Mouse (Mus musculus) neural tube, embryonic 12.5 days (tissue): Measurements from ENCODE around the gene Mfsd6l. TPM values are rescaled to one million over a fixed set of nuclear protein-coding genes. Genes with fewer than 3 reads are reported as not detected.
A peak's percentile ranks its signal among the peaks of the same experiment; 100 is the strongest.

Experiments used
- ATAC-seq: fragments of 200-750 bp; cut with Nextera tagmentation; 2 replicates; pipeline ENCODE4 v1.8.0; 2017; ENCODE audit warnings: low read depth, mild to moderate bottlenecking, moderate TSS enrichment, moderate library complexity; ENCODE audit not compliant: low FRiP score
- H3K27ac ChIP-seq: fragments of 300-500 bp; sonication (generic); 2 replicates; pipeline ENCODE4 v1.5.1; 2016
- H3K27me3 ChIP-seq: fragments of 300-500 bp; sonication (generic); replicated peaks from 2 replicates; pipeline ENCODE4 v1.6.1; 2016; ENCODE audit warnings: mild to moderate bottlenecking
- H3K36me3 ChIP-seq: fragments of 300-500 bp; sonication (generic); 2 replicates; pipeline ENCODE4 v1.6.1; 2016; ENCODE audit warnings: mild to moderate bottlenecking
- H3K4me1 ChIP-seq: fragments of 300-500 bp; sonication (generic); 2 replicates; pipeline ENCODE4 v1.6.1; 2016
- H3K4me2 ChIP-seq: fragments of 300-500 bp; sonication (generic); replicated peaks from 2 replicates; pipeline ENCODE4 v1.6.1; 2016; ENCODE audit warnings: mild to moderate bottlenecking
- H3K4me3 ChIP-seq: fragments of 300-500 bp; sonication (generic); 2 replicates; pipeline ENCODE4 v1.5.1; 2016
- H3K9ac ChIP-seq: fragments of 300-500 bp; sonication (generic); 2 replicates; pipeline ENCODE4 v1.6.1; 2016; ENCODE audit warnings: mild to moderate bottlenecking
- H3K9me3 ChIP-seq: fragments of 300-500 bp; sonication (generic); 2 replicates; pipeline ENCODE4 v1.6.1; 2016; ENCODE audit warnings: mild to moderate bottlenecking
- WGBS: fragments of 180-500 bp; shearing (Covaris S2); methylation state at CpG from one replicate; pipeline ENCODE4 v1.1.7; 2016; 5-methylcytosine and 5-hydroxymethylcytosine counted together
- polyA plus RNA-seq: library from polyadenylated mRNA; unstranded; fragments of >200 nt; fragmentation: Nextera tagmentation; extraction: Ambion mirVana; gene quantifications from 2 replicates; pipeline ENCODE4 v1.2.1, GENCODE M21; 2016

Mfsd6l gene
- not detected in 2 replicates for polyA plus RNA-seq

DNA sequence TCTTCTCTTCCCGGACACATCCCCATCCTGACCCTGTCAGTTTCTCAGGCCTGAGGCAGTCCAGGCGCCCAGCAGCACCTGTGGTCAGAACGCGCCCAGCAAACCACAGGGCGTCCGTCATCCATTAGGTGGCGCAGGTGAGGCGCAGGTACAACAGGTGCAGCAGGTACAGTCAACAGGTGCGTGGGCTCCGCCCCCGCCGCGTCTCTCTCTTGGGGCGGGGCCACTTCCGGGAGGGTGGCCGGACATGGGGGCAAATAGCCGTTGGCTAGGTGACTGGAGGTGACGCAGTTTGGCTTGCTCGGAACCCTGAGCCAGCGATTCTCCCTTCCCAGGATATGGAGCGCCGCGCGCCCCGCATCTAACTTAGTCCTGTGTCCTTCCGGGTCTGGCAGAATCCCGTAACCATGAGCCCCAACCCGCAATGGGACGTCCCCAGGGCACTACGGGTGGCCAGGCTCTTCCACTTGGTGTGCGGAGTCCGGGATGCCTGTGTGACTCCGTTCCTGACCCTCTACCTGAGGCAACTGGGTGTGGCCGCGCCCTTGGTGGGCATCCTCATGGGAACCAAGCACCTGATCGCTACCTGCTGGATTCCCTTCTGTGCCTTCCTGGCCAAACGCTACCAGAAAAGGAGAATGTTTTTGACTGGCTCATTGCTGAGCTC lies at the start of gene Mfsd6l:
Gene Mfsd6l, plus strand, starts transcription at position 269 of the 667 bp plus-strand sequence.
- no peak within 1 kb of the TSS for H3K9ac ChIP-seq
- no peaks in the 10 kb centered on the region for H3K36me3 ChIP-seq
- WGBS, result 6% methylated on average over 37 of the region's 37 CpGs
- no peak within 1 kb of the TSS for H3K27ac ChIP-seq
- no peak within 1 kb of the TSS for H3K4me3 ChIP-seq
- H3K4me1 ChIP-seq, result peaks cover 5% of the 10 kb centered on the region; the same call in 1 of the 2 replicates
- ATAC-seq, result no peak
- H3K4me2 ChIP-seq, result peak within 1 kb of the TSS; percentile 49
- H3K27me3 ChIP-seq, result peaks cover 7% of the 10 kb centered on the region
- H3K9me3 ChIP-seq, result no peaks in the 10 kb centered on the region

DNA sequence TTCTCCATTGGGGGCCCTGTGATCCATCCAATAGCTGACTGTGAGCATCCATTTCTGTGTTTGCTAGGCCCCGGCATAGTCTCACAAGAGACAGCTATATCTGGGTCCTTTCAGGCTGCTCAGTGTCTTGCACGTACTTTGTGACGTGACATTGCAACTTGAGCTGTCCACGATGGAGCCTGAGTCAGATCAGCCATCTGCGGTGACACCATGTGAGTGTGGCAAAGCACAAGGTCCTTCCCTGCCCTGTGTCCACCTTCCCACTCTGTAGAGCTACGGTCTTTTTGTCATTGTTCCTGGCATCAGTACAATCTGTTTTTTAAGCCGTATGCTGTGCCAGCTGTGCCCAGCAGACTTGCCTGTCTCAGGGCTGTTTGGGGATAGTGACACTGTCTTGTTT lies 48.7 kb upstream of the Mfsd6l start:
- no peak overlapping the region for H3K4me3 ChIP-seq
- H3K4me2 ChIP-seq, result no peak overlapping the region
- WGBS, result 93% methylated on average over 7 of the region's 7 CpGs

DNA sequence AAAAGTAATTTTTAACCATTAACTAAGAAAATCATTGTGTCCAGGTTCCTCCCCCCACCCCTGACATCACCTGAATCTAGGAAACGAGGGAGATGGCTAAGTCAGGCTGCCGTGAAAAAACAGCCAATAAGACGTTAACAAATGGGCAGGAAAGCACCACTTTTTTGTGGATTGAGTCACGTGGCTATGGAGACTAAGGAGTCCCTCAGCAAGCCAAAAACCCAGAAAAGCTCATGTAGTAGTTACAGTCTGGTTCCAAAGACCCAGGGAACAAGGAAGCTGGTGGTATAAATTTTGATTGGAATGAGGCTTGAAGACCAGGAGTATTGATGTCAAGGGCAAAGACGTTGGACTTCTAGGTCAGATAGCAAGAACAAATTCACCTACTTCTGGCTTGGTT lies 47.4 kb upstream of the Mfsd6l start:
- Histone ChIP-seq H3K36me3 (no peaks in the 10 kb centered on the region), H3K4me1 (no peaks in the 10 kb centered on the region), H3K27ac (no peak overlapping the region), H3K27me3 (no peaks in the 10 kb centered on the region), H3K4me3 (no peak overlapping the region), H3K9ac (no peak overlapping the region), H3K9me3 (no peaks in the 10 kb centered on the region), H3K4me2 (no peak overlapping the region)
- ATAC-seq, result no peak
- WGBS, result 73% methylated on average over 5 of the region's 5 CpGs

More for the DNA sequence above, 48.7 kb upstream of the Mfsd6l start:
- H3K9me3 ChIP-seq, result no peaks in the 10 kb centered on the region
- no peak overlapping the region for H3K27ac ChIP-seq
- H3K4me1 ChIP-seq, result no peaks in the 10 kb centered on the region
- H3K9ac ChIP-seq, result no peak overlapping the region
- H3K27me3 ChIP-seq, result no peaks in the 10 kb centered on the region
- no peak for ATAC-seq
- H3K36me3 ChIP-seq, result no peaks in the 10 kb centered on the region

DNA sequence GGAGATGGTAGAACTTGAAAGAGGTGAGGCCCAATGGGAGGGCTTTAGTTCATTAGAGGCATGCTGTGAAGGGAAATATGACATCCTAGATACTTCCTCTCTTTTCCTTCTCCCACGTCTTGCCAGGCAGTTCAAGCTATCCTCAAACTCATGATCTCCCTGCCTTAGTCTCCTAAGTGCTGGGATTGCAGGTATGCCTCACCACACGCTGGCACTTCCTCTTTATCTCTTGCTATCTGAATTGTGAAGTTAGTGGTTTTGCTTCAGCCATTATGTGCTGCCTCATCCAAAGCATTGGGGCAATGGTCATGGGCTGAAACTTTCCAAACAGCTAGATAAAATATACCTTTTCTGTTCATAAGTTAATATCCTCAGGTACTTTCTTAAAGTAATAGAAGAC lies 46.8 kb upstream of the Mfsd6l start:
- H3K9ac ChIP-seq, result no peak overlapping the region
- no peaks in the 10 kb centered on the region for H3K36me3 ChIP-seq
- ATAC-seq, result no peak
- no peaks in the 10 kb centered on the region for H3K27me3 ChIP-seq
- no peak overlapping the region for H3K27ac ChIP-seq
- 62% methylated on average over 2 of the region's 2 CpGs for WGBS
- H3K4me3 ChIP-seq, result no peak overlapping the region
- H3K9me3 ChIP-seq, result no peaks in the 10 kb centered on the region
- H3K4me1 ChIP-seq, result no peaks in the 10 kb centered on the region
- no peak overlapping the region for H3K4me2 ChIP-seq

DNA sequence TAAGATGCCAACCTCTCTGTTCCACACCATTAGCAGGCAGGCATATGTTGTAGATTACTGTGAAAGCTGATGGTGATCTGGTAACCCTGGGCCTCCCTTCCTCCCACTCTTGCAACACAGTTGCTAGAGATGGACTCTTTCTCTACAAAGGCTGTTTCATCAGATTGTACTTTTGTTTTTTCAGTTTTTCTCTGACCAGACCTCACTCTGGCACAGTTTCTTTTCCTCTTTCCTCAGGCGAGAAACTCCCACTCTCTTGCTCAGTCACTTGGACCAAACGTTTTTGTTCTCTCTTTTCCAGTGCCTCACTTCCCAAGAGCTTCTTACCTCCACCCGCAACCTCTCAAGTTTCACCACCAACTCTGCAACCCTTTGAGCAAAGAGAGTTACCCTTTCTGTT lies 42.0 kb upstream of the Mfsd6l start:
- no peaks in the 10 kb centered on the region for H3K4me1 ChIP-seq
- H3K4me2 ChIP-seq, result no peak overlapping the region
- WGBS, result 45% methylated on average over 3 of the region's 3 CpGs
- H3K36me3 ChIP-seq, result no peaks in the 10 kb centered on the region
- H3K9ac ChIP-seq, result no peak overlapping the region
- H3K9me3 ChIP-seq, result no peaks in the 10 kb centered on the region
- no peak for ATAC-seq
- H3K4me3 ChIP-seq, result no peak overlapping the region
- no peaks in the 10 kb centered on the region for H3K27me3 ChIP-seq
- no peak overlapping the region for H3K27ac ChIP-seq

DNA sequence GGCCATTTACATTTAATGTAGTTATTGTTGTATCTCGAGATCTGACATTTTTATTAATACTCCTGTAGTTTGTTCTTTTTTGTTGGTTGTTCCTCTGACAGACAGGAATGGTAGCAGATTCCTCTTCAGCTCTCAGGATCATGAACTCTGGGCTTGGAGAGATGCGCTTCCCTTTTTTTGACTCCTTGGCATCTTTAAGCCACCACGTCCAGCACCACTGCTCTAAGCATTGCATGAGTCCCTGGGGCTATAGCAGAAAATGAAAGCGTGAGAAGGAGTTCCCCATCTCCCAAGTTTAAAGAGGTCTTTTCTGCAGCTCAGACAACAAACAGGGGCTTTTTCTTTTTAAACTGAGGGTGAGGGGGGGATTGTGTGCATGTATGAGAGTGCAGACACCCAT lies 36.6 kb upstream of the Mfsd6l start:
- H3K9ac ChIP-seq, result no peak overlapping the region
- H3K4me1 ChIP-seq, result no peaks in the 10 kb centered on the region
- ATAC-seq, result no peak
- no peak overlapping the region for H3K4me3 ChIP-seq
- no peaks in the 10 kb centered on the region for H3K27me3 ChIP-seq
- no peak overlapping the region for H3K4me2 ChIP-seq
- H3K9me3 ChIP-seq, result no peaks in the 10 kb centered on the region
- 91% methylated on average over 4 of the region's 4 CpGs for WGBS
- no peak overlapping the region for H3K27ac ChIP-seq
- H3K36me3 ChIP-seq, result no peaks in the 10 kb centered on the region

DNA sequence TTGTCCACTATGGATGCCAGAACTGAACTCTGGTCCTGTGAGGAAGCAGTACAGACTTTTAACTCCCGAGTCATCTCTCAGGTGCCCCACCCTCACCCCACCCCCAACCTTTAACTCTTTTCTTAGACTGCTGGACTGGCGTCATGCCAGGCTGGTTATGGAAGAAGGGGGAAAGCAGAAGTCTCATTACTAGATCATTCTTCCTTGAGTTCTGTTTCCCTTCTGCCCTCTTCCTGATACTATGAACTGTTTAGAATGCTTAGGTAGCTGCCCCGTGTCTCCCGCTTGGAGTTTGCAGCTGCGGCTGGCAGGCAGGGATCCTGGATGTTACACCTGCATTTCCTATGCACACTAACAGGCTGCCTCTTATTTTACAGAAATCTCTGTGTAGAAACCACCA lies 36.2 kb upstream of the Mfsd6l start:
- no peaks in the 10 kb centered on the region for H3K4me1 ChIP-seq
- no peak overlapping the region for H3K9ac ChIP-seq
- no peak for ATAC-seq
- H3K9me3 ChIP-seq, result no peaks in the 10 kb centered on the region
- H3K4me2 ChIP-seq, result no peak overlapping the region
- 94% methylated on average over 5 of the region's 5 CpGs for WGBS
- H3K36me3 ChIP-seq, result no peaks in the 10 kb centered on the region
- H3K27ac ChIP-seq, result no peak overlapping the region
- no peaks in the 10 kb centered on the region for H3K27me3 ChIP-seq
- H3K4me3 ChIP-seq, result no peak overlapping the region

DNA sequence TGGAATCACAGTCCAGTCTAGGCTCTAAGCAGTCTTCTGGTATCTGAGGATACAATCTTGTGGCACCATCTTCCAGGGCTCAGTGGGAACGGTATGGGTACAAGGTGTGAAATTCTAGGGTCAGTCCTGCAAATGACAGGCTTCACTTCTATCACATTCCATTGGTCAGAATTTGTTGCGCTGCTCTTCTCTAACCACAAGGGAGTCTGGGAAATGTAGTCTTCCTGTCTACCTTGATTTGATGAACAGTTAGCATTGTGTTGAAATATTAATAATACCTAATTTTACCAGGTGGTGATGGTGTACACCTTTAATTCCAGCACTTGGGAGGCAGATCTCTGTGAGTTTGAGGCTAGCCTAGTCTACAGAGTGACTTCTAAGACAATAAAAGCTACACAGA lies 35.5 kb upstream of the Mfsd6l start:
- no peak overlapping the region for H3K4me3 ChIP-seq
- WGBS, result 90% methylated on average over 2 of the region's 2 CpGs

DNA sequence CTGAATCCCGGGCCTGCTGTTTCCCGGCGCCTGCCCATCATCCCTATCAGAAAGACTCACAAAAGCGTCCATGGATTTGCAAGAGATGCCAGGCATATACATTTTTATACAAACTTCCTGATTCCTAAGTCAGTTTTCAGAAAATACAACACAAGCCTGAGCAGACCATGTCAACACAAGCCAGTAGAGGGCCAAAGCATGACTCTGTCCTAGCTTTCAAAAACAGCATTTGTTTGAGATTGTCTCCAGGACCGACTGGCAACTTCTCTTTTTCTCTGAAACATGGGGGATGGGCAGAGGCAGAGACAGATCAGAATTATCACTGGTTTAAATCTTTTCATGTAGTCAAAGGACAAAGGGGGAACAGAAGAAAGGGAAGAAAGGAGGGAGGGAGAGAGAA lies 34.6 kb upstream of the Mfsd6l start:
- H3K36me3 ChIP-seq, result no peaks in the 10 kb centered on the region
- 86% methylated on average over 5 of the region's 5 CpGs for WGBS
- no peaks in the 10 kb centered on the region for H3K27me3 ChIP-seq
- no peak overlapping the region for H3K4me3 ChIP-seq
- no peak overlapping the region for H3K9ac ChIP-seq
- H3K4me1 ChIP-seq, result no peaks in the 10 kb centered on the region
- no peak for ATAC-seq
- H3K4me2 ChIP-seq, result no peak overlapping the region
- H3K27ac ChIP-seq, result no peak overlapping the region
- H3K9me3 ChIP-seq, result no peaks in the 10 kb centered on the region

More for the DNA sequence above, 35.5 kb upstream of the Mfsd6l start:
- H3K4me2 ChIP-seq, result no peak overlapping the region
- H3K27ac ChIP-seq, result no peak overlapping the region
- ATAC-seq, result no peak
- H3K27me3 ChIP-seq, result no peaks in the 10 kb centered on the region
- no peaks in the 10 kb centered on the region for H3K4me1 ChIP-seq
- no peaks in the 10 kb centered on the region for H3K36me3 ChIP-seq
- no peak overlapping the region for H3K9ac ChIP-seq
- no peaks in the 10 kb centered on the region for H3K9me3 ChIP-seq

DNA sequence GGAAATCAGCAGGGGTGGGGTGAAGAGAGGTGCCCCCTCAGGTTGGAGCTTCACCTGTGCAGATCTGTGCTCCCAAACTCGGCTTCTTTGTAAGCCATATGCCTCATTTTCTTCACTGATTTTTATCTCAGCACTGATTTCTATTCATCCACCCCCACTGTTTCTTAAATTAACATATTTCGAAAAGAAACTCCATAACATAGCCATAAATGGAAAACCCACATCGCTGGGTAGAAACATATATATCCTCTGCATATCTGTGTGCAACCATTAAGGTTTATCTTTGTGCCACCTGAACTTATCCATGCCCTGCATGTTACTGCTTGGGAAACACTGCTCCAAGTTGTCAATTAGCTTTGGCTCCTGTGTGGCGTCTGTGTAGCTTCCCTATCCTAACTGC lies 29.5 kb upstream of the Mfsd6l start:
- Histone ChIP-seq H3K36me3 (no peaks in the 10 kb centered on the region), H3K27me3 (0 out of 2 replicates have a peak, but pooled peaks cover 2% of the 10 kb centered on the region), H3K9me3 (no peaks in the 10 kb centered on the region), H3K4me3 (no peak overlapping the region), H3K9ac (no peak overlapping the region), H3K4me1 (no peaks in the 10 kb centered on the region), H3K27ac (no peak overlapping the region), H3K4me2 (no peak overlapping the region)
- ATAC-seq, result no peak
- 75% methylated on average over 4 of the region's 4 CpGs for WGBS

DNA sequence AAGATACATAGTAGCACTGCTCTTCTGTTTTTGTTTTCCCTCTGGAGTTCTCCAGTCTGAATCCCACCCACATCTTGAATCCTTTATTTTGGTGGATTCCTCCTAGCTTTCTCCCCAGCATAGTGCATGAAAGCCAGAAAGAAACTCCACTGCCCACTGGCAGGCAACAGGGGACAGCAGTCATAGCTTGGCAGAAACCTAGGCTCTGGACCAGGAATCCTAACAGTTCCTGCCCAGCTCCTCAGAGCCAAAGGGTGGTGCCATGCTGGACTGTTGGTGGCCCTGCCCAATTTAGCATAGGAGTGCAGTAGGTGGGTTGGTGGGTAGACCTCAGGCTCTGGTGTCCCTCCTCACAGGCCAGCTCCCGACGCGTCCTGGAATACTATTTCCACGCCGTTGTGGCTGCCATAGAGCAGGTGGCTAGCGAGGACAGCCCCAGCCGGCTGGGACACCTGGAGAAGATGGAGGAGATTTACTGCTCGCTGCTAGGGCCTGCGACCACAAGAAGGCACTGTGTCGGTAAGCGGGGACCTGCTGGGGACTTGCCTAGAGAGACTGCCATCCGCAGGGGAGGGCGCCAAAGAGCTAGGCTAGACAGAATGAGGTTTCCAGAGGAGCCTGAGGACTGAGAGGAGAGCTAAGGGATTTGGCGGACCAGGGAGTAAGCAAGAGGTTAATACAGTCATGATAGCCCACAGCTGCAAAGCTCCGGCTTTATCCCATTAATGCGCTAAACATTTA lies 24.8 kb upstream of the Mfsd6l start:
- WGBS, result 28% methylated on average over 16 of the region's 16 CpGs
- H3K27ac ChIP-seq, result no peak overlapping the region
- H3K4me3 ChIP-seq, result no peak overlapping the region
- H3K4me1 ChIP-seq, result no peaks in the 10 kb centered on the region
- 0 out of 2 replicates have a peak, but pooled peaks cover 2% of the 10 kb centered on the region for H3K27me3 ChIP-seq
- no peaks in the 10 kb centered on the region for H3K9me3 ChIP-seq
- no peak overlapping the region for H3K4me2 ChIP-seq
- no peaks in the 10 kb centered on the region for H3K36me3 ChIP-seq
- peak overlapping the region; percentile 2; the same call in 1 of the 2 replicates for H3K9ac ChIP-seq
- ATAC-seq, result no peak

DNA sequence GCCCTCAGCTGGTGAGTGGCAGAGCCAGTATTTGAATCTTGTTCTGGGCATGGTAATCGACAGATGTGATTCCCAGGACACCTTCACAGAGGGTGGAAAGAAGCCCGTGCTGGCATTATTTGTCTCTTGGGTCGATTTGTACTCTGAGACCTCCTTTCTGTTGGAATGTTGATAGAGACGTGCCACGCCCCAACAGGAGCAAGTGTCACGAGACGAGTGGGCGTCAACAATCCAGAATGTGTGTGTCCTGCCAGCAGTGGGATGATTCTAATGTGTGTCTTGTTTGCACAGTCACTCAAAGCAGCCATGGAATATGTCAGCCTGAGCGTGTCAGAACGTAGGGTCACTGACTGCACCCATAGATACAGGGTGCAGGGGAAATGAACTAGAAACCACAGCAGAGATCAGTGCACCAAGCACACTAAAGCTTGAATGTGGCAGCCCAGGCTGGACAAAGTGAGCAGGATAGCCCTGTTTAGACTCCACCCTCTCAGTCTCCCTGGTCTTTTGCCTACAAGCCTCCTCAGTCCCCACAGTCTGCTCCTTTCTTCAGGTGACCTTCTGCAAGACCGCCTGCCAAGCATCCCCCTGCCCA lies 23.9 kb upstream of the Mfsd6l start:
- 0 out of 2 replicates have a peak, but pooled peaks cover 2% of the 10 kb centered on the region for H3K27me3 ChIP-seq
- no peak overlapping the region for H3K9ac ChIP-seq
- no peaks in the 10 kb centered on the region for H3K4me1 ChIP-seq
- WGBS, result 81% methylated on average over 11 of the region's 11 CpGs
- no peak overlapping the region for H3K27ac ChIP-seq
- no peak overlapping the region for H3K4me3 ChIP-seq
- no peaks in the 10 kb centered on the region for H3K36me3 ChIP-seq
- H3K4me2 ChIP-seq, result no peak overlapping the region
- no peak for ATAC-seq
- H3K9me3 ChIP-seq, result no peaks in the 10 kb centered on the region
